Mouse (Mus musculus) hindbrain, postnatal 0 days (tissue): ENCODE measurements at regions not wholly inside any gene's neighbourhood (a gene's known extent, or its start where the extent isn't known, plus 50 kb on each side); places are given as distances from the start of the nearest gene placed in this dataset.

Source experiments
- ATAC-seq: fragments of 200-750 bp; cut with Nextera tagmentation; 2 replicates; pipeline ENCODE4 v1.8.0; 2017; ENCODE audit warnings: mild to moderate bottlenecking, moderate TSS enrichment, moderate library complexity
- DNase-seq: peaks from one replicate; pipeline ENCODE4 v3.0.0-alpha.2; 2015; ENCODE audit warnings: low spot score
- H3K27ac ChIP-seq: fragments of 300-500 bp; sonication (generic); 2 replicates; pipeline ENCODE4 v1.5.1; 2014; ENCODE audit warnings: mild to moderate bottlenecking
- H3K27me3 ChIP-seq: fragments of 300-500 bp; sonication (generic); 2 replicates; pipeline ENCODE4 v1.6.1; 2014; ENCODE audit warnings: low read length, mixed read lengths; ENCODE audit not compliant: insufficient read depth
- H3K36me3 ChIP-seq: fragments of 300-500 bp; sonication (generic); 2 replicates; pipeline ENCODE4 v1.6.1; 2014; ENCODE audit warnings: low read length, mixed read lengths; ENCODE audit not compliant: insufficient read depth
- H3K4me1 ChIP-seq: fragments of 300-500 bp; sonication (generic); 2 replicates; pipeline ENCODE4 v1.6.1; 2014; ENCODE audit warnings: antibody characterized with exemption, low read length, mixed read lengths; ENCODE audit not compliant: insufficient read depth
- H3K4me2 ChIP-seq: fragments of 300-500 bp; sonication (generic); 2 replicates; pipeline ENCODE4 v1.6.1; 2014; ENCODE audit warnings: low read depth, mild to moderate bottlenecking, low read length, moderate library complexity, mixed read lengths
- H3K4me3 ChIP-seq: fragments of 300-500 bp; sonication (generic); 2 replicates; pipeline ENCODE4 v1.5.1; 2014; ENCODE audit warnings: low read length
- H3K9ac ChIP-seq: fragments of 300-500 bp; sonication (generic); replicated peaks from 2 replicates; pipeline ENCODE4 v1.6.1; 2014; ENCODE audit warnings: mild to moderate bottlenecking, low read length, moderate library complexity, mixed read lengths
- H3K9me3 ChIP-seq: fragments of 300-500 bp; sonication (generic); 2 replicates; pipeline ENCODE4 v1.6.1; 2016; ENCODE audit warnings: low read length, mixed read lengths
- CTCF ChIP-seq: IDR thresholded peaks from 2 replicates; pipeline ENCODE4 v1.5.1; 2016; ENCODE audit warnings: antibody characterized with exemption, control low read depth, low read depth
- WGBS: fragments of 180-500 bp; shearing (Covaris S2); extraction: QIAGEN DNeasy Blood & Tissue Kit; methylation state at CpG from one replicate; pipeline ENCODE4 v1.1.7; 2014; 5-methylcytosine and 5-hydroxymethylcytosine counted together

GRCm38 (mm10) chr8:87197000-87197399 lies 275.4 kb downstream of the Cbln1 start:
- no peak for ATAC-seq
- no peaks in the 10 kb centered on the region for H3K4me1 ChIP-seq
- no peak overlapping the region for H3K27ac ChIP-seq
- 76% methylated on average over 5 of the region's 5 CpGs for WGBS
- no peak overlapping the region for H3K9ac ChIP-seq
- H3K9me3 ChIP-seq = no peaks in the 10 kb centered on the region
- H3K36me3 ChIP-seq = no peaks in the 10 kb centered on the region
- no peaks in the 10 kb centered on the region for H3K27me3 ChIP-seq
- no peak overlapping the region for H3K4me3 ChIP-seq
- H3K4me2 ChIP-seq = no peak overlapping the region
- DNase-seq = no peak
- TF ChIP-seq CTCF = no peak

GRCm38 (mm10) chr8:87196050-87196449 lies 276.4 kb downstream of the Cbln1 start:
- H3K27ac ChIP-seq = no peak overlapping the region
- WGBS = 73% methylated on average over 5 of the region's 5 CpGs
- no peaks in the 10 kb centered on the region for H3K36me3 ChIP-seq
- H3K27me3 ChIP-seq = no peaks in the 10 kb centered on the region
- H3K9me3 ChIP-seq = no peaks in the 10 kb centered on the region
- ATAC-seq (no peak), DNase-seq (no peak)
- no peak overlapping the region for H3K4me2 ChIP-seq
- no peaks in the 10 kb centered on the region for H3K4me1 ChIP-seq
- no peak overlapping the region for H3K9ac ChIP-seq
- no peak for TF ChIP-seq CTCF
- H3K4me3 ChIP-seq = no peak overlapping the region

GRCm38 (mm10) chr8:87189791-87190385 lies 282.5 kb downstream of the Cbln1 start:
- Histone ChIP-seq H3K4me1 (no peaks in the 10 kb centered on the region), H3K27me3 (no peaks in the 10 kb centered on the region), H3K4me3 (no peak overlapping the region), H3K9me3 (no peaks in the 10 kb centered on the region), H3K9ac (no peak overlapping the region), H3K36me3 (no peaks in the 10 kb centered on the region), H3K27ac (no peak overlapping the region), H3K4me2 (no peak overlapping the region)
- 72% methylated on average over 13 of the region's 13 CpGs for WGBS
- DNase-seq (no peak), ATAC-seq (0 out of 2 replicates have a peak, but pooled peaks have one; percentile 24)
- TF ChIP-seq CTCF = no peak

- no peak for DNase-seq
- H3K27me3 ChIP-seq = no peaks in the 10 kb centered on the region
- no peaks in the 10 kb centered on the region; the same call in 1 of the 2 replicates for H3K4me1 ChIP-seq
- no peaks in the 10 kb centered on the region for H3K36me3 ChIP-seq
- H3K27ac ChIP-seq = no peak overlapping the region
- TF ChIP-seq CTCF = no peak
- no peak overlapping the region for H3K4me3 ChIP-seq
- no peak overlapping the region for H3K4me2 ChIP-seq
- no peaks in the 10 kb centered on the region for H3K9me3 ChIP-seq
- WGBS = 76% methylated on average over 4 of the region's 4 CpGs
- ATAC-seq = no peak
- no peak overlapping the region for H3K9ac ChIP-seq
Measured at GRCm38 (mm10) chr8:87182888-87183287, 289.5 kb downstream of the Cbln1 start.

GRCm38 (mm10) chr8:87178561-87178960 lies 293.5 kb upstream of the N4bp1 start:
- TF ChIP-seq CTCF = no peak
- Histone ChIP-seq H3K4me3 (no peak overlapping the region), H3K9ac (no peak overlapping the region), H3K27me3 (no peaks in the 10 kb centered on the region), H3K36me3 (no peaks in the 10 kb centered on the region), H3K27ac (no peak overlapping the region), H3K9me3 (no peaks in the 10 kb centered on the region), H3K4me1 (no peaks in the 10 kb centered on the region; the same call in 1 of the 2 replicates), H3K4me2 (no peak overlapping the region)
- DNase-seq (no peak), ATAC-seq (no peak)
- WGBS = 61% methylated on average over 4 of the region's 4 CpGs

- DNase-seq = no peak
- H3K36me3 ChIP-seq = no peaks in the 10 kb centered on the region
- H3K27me3 ChIP-seq = no peaks in the 10 kb centered on the region
- no peak overlapping the region for H3K9ac ChIP-seq
- no peak overlapping the region for H3K27ac ChIP-seq
- TF ChIP-seq CTCF = no peak
- no peak overlapping the region for H3K4me2 ChIP-seq
- H3K4me3 ChIP-seq = no peak overlapping the region
- no peak for ATAC-seq
- no peaks in the 10 kb centered on the region; the same call in 1 of the 2 replicates for H3K4me1 ChIP-seq
- 72% methylated on average over 6 of the region's 6 CpGs for WGBS
- no peaks in the 10 kb centered on the region for H3K9me3 ChIP-seq
Measured at GRCm38 (mm10) chr8:87177620-87178019, 292.6 kb upstream of the N4bp1 start.

- Histone ChIP-seq H3K9ac (no peak overlapping the region), H3K36me3 (no peaks in the 10 kb centered on the region), H3K27me3 (no peaks in the 10 kb centered on the region), H3K4me1 (no peaks in the 10 kb centered on the region; the same call in 1 of the 2 replicates), H3K9me3 (no peaks in the 10 kb centered on the region), H3K4me3 (no peak overlapping the region), H3K4me2 (no peak overlapping the region), H3K27ac (no peak overlapping the region)
- DNase-seq = no peak
- no peak for TF ChIP-seq CTCF
- no peak for ATAC-seq
Measured at GRCm38 (mm10) chr8:87175097-87175496, 290.0 kb upstream of the N4bp1 start.
